Mouse (Mus musculus) liver, postnatal 0 days (tissue): ENCODE measurements around the gene Iqcd.

Source experiments
- CTCF ChIP-seq: sonication (generic); IDR thresholded peaks from 2 replicates; pipeline ENCODE4 v1.5.1; 2016; ENCODE audit warnings: antibody characterized with exemption, low read depth
- EP300 ChIP-seq: IDR thresholded peaks from 2 replicates; pipeline ENCODE4 v1.6.1; 2016; ENCODE audit warnings: antibody characterized with exemption, low read depth, mild to moderate bottlenecking

GRCm38 (mm10) chr5:120612822-120613604, 24.2 kb downstream of the Iqcd start:
- TF ChIP-seq CTCF (no peak), EP300 (no peak)
